Mouse (Mus musculus): Measurements from ENCODE around the gene Xpr1. TPM values are rescaled to one million over a fixed set of nuclear protein-coding genes. Genes with fewer than 3 reads are reported as not detected.

The Xpr1 gene
- total RNA-seq (2015; ENCODE audit: low replicate concordance) (31.0 and 38.1 TPM in 2 replicates), total RNA-seq (2017; ENCODE audit: low replicate concordance) (15.9 and 28.3 TPM in 2 replicates)

- peak; percentile 92 for ATAC-seq (replicated peaks; ENCODE audit: low FRiP score, poor library complexity, severe bottlenecking)
These were observed at the start of gene Xpr1 for GRCm38 (mm10) chr1:155416701-155417677. TSS of gene Xpr1 (minus strand) at chr1:155417415.

GRCm38 (mm10) chr1:155463442-155463841 lies 46.2 kb upstream of the Xpr1 start:
- no peak for ATAC-seq (replicated peaks; ENCODE audit: low FRiP score, poor library complexity, severe bottlenecking)

- ATAC-seq (replicated peaks; ENCODE audit: low FRiP score, poor library complexity, severe bottlenecking) = no peak
These were observed 45.4 kb upstream of the Xpr1 start for GRCm38 (mm10) chr1:155462582-155462981.

GRCm38 (mm10) chr1:155457532-155457931 lies 40.3 kb upstream of the Xpr1 start:
- ATAC-seq (replicated peaks; ENCODE audit: low FRiP score, poor library complexity, severe bottlenecking) = no peak

GRCm38 (mm10) chr1:155453180-155453579 lies 36.0 kb upstream of the Xpr1 start:
- ATAC-seq (replicated peaks; ENCODE audit: low FRiP score, poor library complexity, severe bottlenecking) = no peak

- no peak for ATAC-seq (replicated peaks; ENCODE audit: low FRiP score, poor library complexity, severe bottlenecking)
These were observed 31.7 kb upstream of the Xpr1 start for GRCm38 (mm10) chr1:155448932-155449331.

GRCm38 (mm10) chr1:155447277-155447676 lies 30.1 kb upstream of the Xpr1 start:
- ATAC-seq (replicated peaks; ENCODE audit: low FRiP score, poor library complexity, severe bottlenecking) = no peak

GRCm38 (mm10) chr1:155443115-155443514 lies 25.9 kb upstream of the Xpr1 start:
- ATAC-seq (replicated peaks; ENCODE audit: low FRiP score, poor library complexity, severe bottlenecking) = no peak

- no peak for ATAC-seq (replicated peaks; ENCODE audit: low FRiP score, poor library complexity, severe bottlenecking)
These were observed 25.3 kb upstream of the Xpr1 start for GRCm38 (mm10) chr1:155442521-155443001.

- no peak for ATAC-seq (replicated peaks; ENCODE audit: low FRiP score, poor library complexity, severe bottlenecking)
These were observed 22.3 kb upstream of the Xpr1 start for GRCm38 (mm10) chr1:155439551-155439950.

- ATAC-seq (replicated peaks; ENCODE audit: low FRiP score, poor library complexity, severe bottlenecking) = no peak
These were observed 21.3 kb upstream of the Xpr1 start for GRCm38 (mm10) chr1:155438525-155438924.

GRCm38 (mm10) chr1:155429304-155429703 lies 12.1 kb upstream of the Xpr1 start:
- no peak for ATAC-seq (replicated peaks; ENCODE audit: low FRiP score, poor library complexity, severe bottlenecking)

- ATAC-seq (replicated peaks; ENCODE audit: low FRiP score, poor library complexity, severe bottlenecking) = no peak
These were observed 10.1 kb upstream of the Xpr1 start for GRCm38 (mm10) chr1:155427126-155427865.

- ATAC-seq (replicated peaks; ENCODE audit: low FRiP score, poor library complexity, severe bottlenecking) = no peak
These were observed 8.6 kb upstream of the Xpr1 start for GRCm38 (mm10) chr1:155425743-155426315.

GRCm38 (mm10) chr1:155425285-155425684 lies 8.1 kb upstream of the Xpr1 start:
- ATAC-seq (replicated peaks; ENCODE audit: low FRiP score, poor library complexity, severe bottlenecking) = peak; percentile 45; the same call in 1 of the 2 replicates

GRCm38 (mm10) chr1:155423801-155424200 lies 6.6 kb upstream of the Xpr1 start:
- no peak for ATAC-seq (replicated peaks; ENCODE audit: low FRiP score, poor library complexity, severe bottlenecking)

- no peak for ATAC-seq (replicated peaks; ENCODE audit: low FRiP score, poor library complexity, severe bottlenecking)
These were observed 4.8 kb upstream of the Xpr1 start for GRCm38 (mm10) chr1:155422022-155422421.

- ATAC-seq (replicated peaks; ENCODE audit: low FRiP score, poor library complexity, severe bottlenecking) = no peak
These were observed 991 bp downstream of the Xpr1 start for GRCm38 (mm10) chr1:155416147-155416700.

GRCm38 (mm10) chr1:155415421-155415820 lies 1.8 kb downstream of the Xpr1 start:
- no peak for ATAC-seq (replicated peaks; ENCODE audit: low FRiP score, poor library complexity, severe bottlenecking)

- ATAC-seq (replicated peaks; ENCODE audit: low FRiP score, poor library complexity, severe bottlenecking) = no peak
These were observed 4.5 kb downstream of the Xpr1 start for GRCm38 (mm10) chr1:155412705-155413104.

Measured in erythroid progenitor cell, adult 5-6 weeks (primary cell).